Mouse (Mus musculus) G1E (cell line): ENCODE results near the gene Ldlrad3.

Experiments used
- CTCF ChIP-seq: IDR thresholded peaks from 2 replicates; pipeline ENCODE4 v1.5.1; 2012; ENCODE audit warnings: low read depth, low read length, inconsistent platforms, mixed read lengths
- GATA1 ChIP-seq: IDR thresholded peaks from 2 replicates; pipeline ENCODE4 v1.6.1; 2012; ENCODE audit warnings: borderline replicate concordance, low read length, inconsistent platforms, mixed read lengths

GRCm38 (mm10) chr2:101935006-101935405 lies 251.2 kb downstream of the Ldlrad3 start:
- TF ChIP-seq CTCF (no peak), GATA1 (no peak)
